Mouse (Mus musculus) neutrophil, adult 5-6 weeks (primary cell): Measurements from ENCODE around the gene Krtap24-1. TPM values are rescaled to one million over a fixed set of nuclear protein-coding genes. Genes with fewer than 3 reads are reported as not detected.

ENCODE experiments used
- ATAC-seq: fragments of 151-379, 151-347 bp; 2 replicates; pipeline ENCODE4 v1.8.0; 2017; ENCODE audit warnings: mild to moderate bottlenecking, moderate TSS enrichment; ENCODE audit not compliant: insufficient number of reproducible peaks, poor library complexity, low FRiP score, severe bottlenecking; ENCODE audit errors: extremely low read depth
- total RNA-seq: library from RNA; stranded (forward); fragments of 200-1000 nt; gene quantifications from 2 replicates; pipeline ENCODE4 v1.2.3, GENCODE M21; 2017

Gene Krtap24-1
- total RNA-seq: not detected in 2 replicates

GRCm38 (mm10) chr16:88611922-88612321 lies at the start of gene Krtap24-1:
Gene Krtap24-1 (minus strand): TSS chr16:88612279.
- ATAC-seq: no peak

GRCm38 (mm10) chr16:88657426-88657825 lies 45.3 kb upstream of the Krtap24-1 start:
- no peak for ATAC-seq

- no peak for ATAC-seq
Measured at GRCm38 (mm10) chr16:88651952-88652351, 39.9 kb upstream of the Krtap24-1 start.

GRCm38 (mm10) chr16:88651082-88651481 lies 39.0 kb upstream of the Krtap24-1 start:
- ATAC-seq: no peak

GRCm38 (mm10) chr16:88647358-88647846 lies 35.3 kb upstream of the Krtap24-1 start, which contains the start of gene Krtap26-1:
Gene Krtap26-1 (minus strand): TSS chr16:88647796.
- no peak for ATAC-seq

- ATAC-seq: no peak
Measured at GRCm38 (mm10) chr16:88646366-88647111, 34.5 kb upstream of the Krtap24-1 start.

GRCm38 (mm10) chr16:88640053-88640452 lies 28.0 kb upstream of the Krtap24-1 start:
- ATAC-seq: no peak

- no peak for ATAC-seq
Measured at GRCm38 (mm10) chr16:88635142-88635541, 23.1 kb upstream of the Krtap24-1 start.

GRCm38 (mm10) chr16:88631474-88631873 lies 19.4 kb upstream of the Krtap24-1 start:
- ATAC-seq: no peak

- no peak for ATAC-seq
Measured at GRCm38 (mm10) chr16:88627566-88627965, 15.5 kb upstream of the Krtap24-1 start, which contains the start of gene 2310079G19Rik. Gene 2310079G19Rik (minus strand): TSS chr16:88627666.

GRCm38 (mm10) chr16:88612712-88613111 lies 633 bp upstream of the Krtap24-1 start:
- ATAC-seq: no peak

- ATAC-seq: no peak
Measured at GRCm38 (mm10) chr16:88604570-88604969, 7.5 kb downstream of the Krtap24-1 start.

GRCm38 (mm10) chr16:88602464-88602863 lies 9.6 kb downstream of the Krtap24-1 start:
- no peak for ATAC-seq

- no peak for ATAC-seq
Measured at GRCm38 (mm10) chr16:88600303-88600702, 11.8 kb downstream of the Krtap24-1 start.

GRCm38 (mm10) chr16:88599504-88600237 lies 12.4 kb downstream of the Krtap24-1 start:
- ATAC-seq: no peak

- no peak for ATAC-seq
Measured at GRCm38 (mm10) chr16:88592758-88593157, 19.3 kb downstream of the Krtap24-1 start.

- ATAC-seq: no peak
Measured at GRCm38 (mm10) chr16:88583338-88583737, 28.7 kb downstream of the Krtap24-1 start.

GRCm38 (mm10) chr16:88575885-88576679 lies 36.0 kb downstream of the Krtap24-1 start:
- no peak for ATAC-seq

- no peak for ATAC-seq
Measured at GRCm38 (mm10) chr16:88572904-88573404, 39.1 kb downstream of the Krtap24-1 start.
